Mouse (Mus musculus): ENCODE data around the gene Gas2l1.

DNA sequence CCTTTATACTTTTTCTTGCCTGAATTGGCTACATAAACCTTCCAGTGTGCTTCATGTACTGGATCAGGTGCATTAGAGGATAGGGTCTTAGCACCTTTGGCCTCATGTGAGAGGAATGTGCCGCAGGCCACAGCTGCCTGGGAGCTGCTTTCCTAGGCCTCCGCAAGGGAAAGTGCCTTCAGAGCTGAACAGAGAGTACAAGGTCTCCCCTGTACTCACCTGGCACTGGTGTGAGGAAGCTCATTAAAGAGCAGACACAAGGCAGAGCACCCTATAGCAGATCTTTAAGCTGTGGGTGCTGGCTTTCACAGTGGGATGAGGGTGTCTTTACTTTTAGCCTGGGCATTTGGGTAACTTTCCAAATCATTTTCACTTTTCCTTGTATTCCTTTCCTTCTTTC lies 59.6 kb downstream of the Gas2l1 start:
- TF ChIP-seq CTCF (IDR thresholded peaks at IDR 0.05; ENCODE audit: low read depth) (no peak), EP300 (IDR thresholded peaks at IDR 0.05; ENCODE audit: low read depth) (no peak)
